Mouse (Mus musculus) liver, embryonic 11.5 days (tissue): Measurements from ENCODE around the gene Tmcc1. TPM values are rescaled to one million over a fixed set of nuclear protein-coding genes. Genes with fewer than 3 reads are reported as not detected.

Source experiments
- ATAC-seq: fragments of 200-750 bp; cut with Nextera tagmentation; replicated peaks from 2 replicates; pipeline ENCODE4 v1.8.0; 2017; ENCODE audit warnings: moderate number of reproducible peaks, mild to moderate bottlenecking, moderate TSS enrichment, moderate library complexity; ENCODE audit not compliant: low FRiP score
- DNase-seq: peaks from one replicate; pipeline ENCODE4 v3.0.0-alpha.2; 2017; ENCODE audit warnings: low spot score
- H3K27ac ChIP-seq: fragments of 300-500 bp; sonication (generic); 2 replicates; pipeline ENCODE4 v1.5.1; 2014; ENCODE audit warnings: mild to moderate bottlenecking, low read depth, low read length, control low read depth
- H3K27me3 ChIP-seq: fragments of 300-500 bp; sonication (generic); replicated peaks from 2 replicates; pipeline ENCODE4 v1.6.1; 2014; ENCODE audit warnings: low read length, mixed read lengths; ENCODE audit not compliant: control insufficient read depth, insufficient read depth
- H3K36me3 ChIP-seq: fragments of 300-500 bp; sonication (generic); 2 replicates; pipeline ENCODE4 v1.6.1; 2014; ENCODE audit warnings: mild to moderate bottlenecking, low read length, moderate library complexity, mixed read lengths; ENCODE audit not compliant: control insufficient read depth, insufficient read depth
- H3K4me1 ChIP-seq: fragments of 300-500 bp; sonication (generic); replicated peaks from 2 replicates; pipeline ENCODE4 v1.6.1; 2014; ENCODE audit warnings: low read length, mixed read lengths; ENCODE audit not compliant: control insufficient read depth, insufficient read depth
- H3K4me2 ChIP-seq: fragments of 300-500 bp; sonication (generic); 2 replicates; pipeline ENCODE4 v1.6.1; 2014; ENCODE audit warnings: mild to moderate bottlenecking, control low read depth, moderate library complexity
- H3K4me3 ChIP-seq: fragments of 300-500 bp; sonication (generic); 2 replicates; pipeline ENCODE4 v1.5.1; 2014; ENCODE audit warnings: low read depth, low read length, control low read depth
- H3K9ac ChIP-seq: fragments of 300-500 bp; sonication (generic); 2 replicates; pipeline ENCODE4 v1.6.1; 2014; ENCODE audit warnings: low read depth, low read length, control low read depth
- H3K9me3 ChIP-seq: fragments of 300-500 bp; sonication (generic); 2 replicates; pipeline ENCODE4 v1.6.1; 2016; ENCODE audit warnings: low read length, inconsistent platforms, mixed read lengths; ENCODE audit not compliant: control insufficient read depth
- WGBS: fragments of 180-500 bp; shearing (Covaris S2); extraction: QIAGEN DNeasy Blood & Tissue Kit; methylation state at CpG from one replicate; pipeline ENCODE4 v1.1.7; 2014; 5-methylcytosine and 5-hydroxymethylcytosine counted together
- polyA plus RNA-seq: library from polyadenylated mRNA; unstranded; fragments of >200 nt; fragmentation: Nextera tagmentation; extraction: Ambion mirVana; gene quantifications from 2 replicates; pipeline ENCODE4 v1.2.1, GENCODE M21; 2014

The Tmcc1 gene
- polyA plus RNA-seq, 1 experiment from 2014 or later, result 8.0 TPM

- Histone ChIP-seq H3K4me2 (peak overlapping the region; percentile 98), H3K9me3 (no peaks in the 10 kb centered on the region), H3K27me3 (peaks cover 38% of the 10 kb centered on the region), H3K4me3 (no peak overlapping the region; the same call in 1 of the 2 replicates), H3K9ac (no peak overlapping the region), H3K36me3 (0 out of 2 replicates have a peak, but pooled peaks cover 2% of the 10 kb centered on the region), H3K4me1 (peaks cover 48% of the 10 kb centered on the region), H3K27ac (no peak overlapping the region)
- DNase-seq (no peak), ATAC-seq (no peak)
- 77% methylated on average over 4 of the region's 4 CpGs for WGBS
Observed at GRCm38 (mm10) chr6:115989607-115990006, 203.7 kb downstream of the Tmcc1 start.

DNA sequence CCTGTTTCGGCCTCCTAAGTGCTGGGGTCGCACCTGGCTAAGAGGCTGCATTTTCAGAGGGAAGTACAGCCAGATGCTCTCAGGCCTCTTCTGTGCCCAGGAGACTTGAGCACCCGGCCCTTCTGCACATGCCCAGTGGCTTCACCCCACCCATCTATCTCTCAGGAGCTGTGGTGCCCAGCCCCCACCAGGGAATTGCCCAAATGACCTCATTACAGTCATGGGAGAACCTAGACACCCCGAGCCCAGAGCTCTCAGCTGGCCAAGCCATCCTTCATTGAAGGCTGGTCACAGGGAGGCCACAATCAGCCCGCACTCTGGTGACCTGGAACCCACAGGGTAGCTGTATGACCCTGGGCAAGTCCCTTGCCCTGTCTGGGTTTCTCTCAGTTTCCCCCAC lies 204.3 kb downstream of the Tmcc1 start:
- H3K4me2 ChIP-seq, result peak overlapping the region; percentile 98
- no peaks in the 10 kb centered on the region for H3K9me3 ChIP-seq
- no peak overlapping the region for H3K9ac ChIP-seq
- H3K4me1 ChIP-seq, result peaks cover 45% of the 10 kb centered on the region
- no peak overlapping the region for H3K4me3 ChIP-seq
- H3K36me3 ChIP-seq, result 0 out of 2 replicates have a peak, but pooled peaks cover 2% of the 10 kb centered on the region
- ATAC-seq (no peak), DNase-seq (no peak)
- H3K27ac ChIP-seq, result no peak overlapping the region
- WGBS, result 68% methylated on average over 5 of the region's 5 CpGs
- H3K27me3 ChIP-seq, result peaks cover 32% of the 10 kb centered on the region

DNA sequence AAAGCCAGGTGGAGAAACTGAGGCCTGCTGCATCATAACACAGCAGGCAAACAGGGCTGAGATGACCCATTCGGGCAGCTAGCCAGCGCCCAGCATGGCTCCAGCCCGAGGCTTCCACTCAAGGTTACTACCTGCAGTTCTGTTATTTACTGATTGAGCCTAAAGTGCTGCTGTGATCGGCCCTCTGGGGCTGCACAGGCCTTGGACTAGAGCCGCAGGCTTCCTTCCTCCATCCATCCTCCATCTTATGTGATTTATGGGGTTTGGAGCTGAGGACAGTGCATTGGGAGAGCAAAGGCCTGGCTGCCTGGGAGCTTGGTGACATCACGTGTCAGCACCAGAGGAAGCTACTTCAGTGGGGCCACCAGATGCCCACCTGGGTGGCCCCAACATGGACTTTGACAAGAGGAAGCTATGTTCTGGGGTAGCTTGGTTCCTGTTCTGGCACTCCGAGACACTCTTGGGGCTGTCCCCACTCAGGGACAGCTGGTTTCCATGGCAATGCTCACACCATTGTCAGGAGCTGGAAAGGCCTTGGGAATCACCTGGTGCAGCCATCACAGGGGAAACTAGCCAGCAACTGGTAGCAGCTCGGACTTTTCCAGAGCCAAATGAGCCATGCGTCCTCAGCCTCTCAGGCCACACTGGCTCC lies 206.1 kb downstream of the Tmcc1 start:
- Histone ChIP-seq H3K9ac (no peak overlapping the region), H3K4me3 (no peak overlapping the region), H3K4me2 (no peak overlapping the region; the same call in 1 of the 2 replicates), H3K27ac (no peak overlapping the region), H3K27me3 (peaks cover 14% of the 10 kb centered on the region), H3K36me3 (no peaks in the 10 kb centered on the region), H3K4me1 (peaks cover 35% of the 10 kb centered on the region), H3K9me3 (no peaks in the 10 kb centered on the region)
- WGBS, result 61% methylated on average over 9 of the region's 9 CpGs
- ATAC-seq, result no peak
- no peak for DNase-seq

- Histone ChIP-seq H3K9ac (no peak overlapping the region), H3K36me3 (no peaks in the 10 kb centered on the region), H3K9me3 (no peaks in the 10 kb centered on the region), H3K27ac (no peak overlapping the region), H3K4me3 (no peak overlapping the region), H3K4me2 (no peak overlapping the region), H3K4me1 (peaks cover 32% of the 10 kb centered on the region), H3K27me3 (peaks cover 7% of the 10 kb centered on the region)
- 61% methylated on average over 12 of the region's 12 CpGs for WGBS
- no peak for DNase-seq
- ATAC-seq, result 0 out of 2 replicates have a peak, but pooled peaks have one; percentile 8
Observed at GRCm38 (mm10) chr6:115986472-115987095, 206.7 kb downstream of the Tmcc1 start.

DNA sequence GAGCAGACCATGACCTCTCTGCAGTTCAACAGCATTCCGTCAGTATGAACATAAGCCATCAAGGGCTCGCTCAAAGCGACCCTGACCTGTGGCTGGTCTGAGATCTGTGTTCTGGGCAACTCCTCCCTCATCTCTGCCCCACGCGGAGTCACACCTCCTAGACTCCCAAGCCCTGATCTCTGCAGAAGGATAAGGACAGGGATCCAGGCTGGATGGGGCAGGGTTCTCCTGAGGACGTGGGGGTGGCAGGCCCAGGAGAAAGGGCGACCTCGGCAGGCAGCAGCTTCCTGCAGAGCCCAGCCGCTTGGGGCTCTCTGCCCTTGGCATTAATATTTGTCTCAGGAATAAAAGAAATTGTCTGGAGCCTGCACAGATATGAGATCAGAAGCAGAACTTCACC lies 207.7 kb downstream of the Tmcc1 start:
- Histone ChIP-seq H3K36me3 (no peaks in the 10 kb centered on the region), H3K4me1 (peaks cover 26% of the 10 kb centered on the region), H3K9ac (no peak overlapping the region), H3K4me2 (no peak overlapping the region), H3K9me3 (no peaks in the 10 kb centered on the region), H3K27ac (no peak overlapping the region), H3K4me3 (no peak overlapping the region), H3K27me3 (no peaks in the 10 kb centered on the region; the same call in 1 of the 2 replicates)
- ATAC-seq (no peak), DNase-seq (no peak)
- WGBS, result 53% methylated on average over 9 of the region's 9 CpGs

GRCm38 (mm10) chr6:115984580-115984979 lies 208.7 kb downstream of the Tmcc1 start:
- DNase-seq (no peak), ATAC-seq (no peak)
- Histone ChIP-seq H3K4me3 (no peak overlapping the region), H3K9ac (no peak overlapping the region), H3K27ac (no peak overlapping the region), H3K9me3 (no peaks in the 10 kb centered on the region), H3K4me2 (no peak overlapping the region), H3K4me1 (peaks cover 26% of the 10 kb centered on the region), H3K27me3 (no peaks in the 10 kb centered on the region; the same call in 1 of the 2 replicates), H3K36me3 (no peaks in the 10 kb centered on the region)
- WGBS, result 83% methylated on average over 7 of the region's 7 CpGs

DNA sequence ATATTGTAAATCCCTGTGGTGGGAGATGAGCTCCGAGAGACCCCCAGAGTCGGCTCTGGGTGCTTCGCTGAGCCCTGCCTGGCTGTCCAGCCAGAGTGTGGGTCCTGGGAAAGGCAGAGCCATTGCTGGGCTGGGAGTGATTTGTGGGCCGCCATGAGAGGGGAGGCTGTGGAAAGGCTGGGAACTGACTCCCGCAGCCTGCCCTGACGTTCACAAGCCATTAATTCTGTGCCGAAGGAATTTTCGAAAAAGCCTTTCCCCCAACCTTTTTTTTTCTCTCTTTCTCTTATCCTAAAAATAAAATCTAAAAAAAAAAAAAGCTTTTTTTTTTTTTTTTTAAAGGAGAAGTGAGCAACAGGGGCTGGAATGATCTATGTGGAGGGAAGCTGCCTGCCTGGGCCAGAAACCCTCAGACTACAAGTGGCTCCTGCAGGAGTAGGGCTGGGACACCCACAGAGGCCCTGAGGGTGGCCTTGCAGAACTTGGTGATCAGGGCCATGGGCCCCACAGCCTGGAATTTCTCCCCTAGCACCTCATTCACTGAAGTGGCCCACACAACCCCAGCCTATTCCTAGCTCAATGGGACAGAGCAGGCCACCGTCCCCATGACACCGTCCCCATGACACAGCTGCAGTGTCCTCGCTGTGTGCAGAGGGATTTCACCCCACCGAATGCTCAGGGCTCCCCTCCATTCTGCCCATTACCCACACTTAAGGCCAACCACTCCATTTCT lies 209.8 kb downstream of the Tmcc1 start:
- H3K9ac ChIP-seq, result no peak overlapping the region
- no peaks in the 10 kb centered on the region for H3K36me3 ChIP-seq
- DNase-seq (no peak), ATAC-seq (no peak)
- no peak overlapping the region for H3K27ac ChIP-seq
- H3K9me3 ChIP-seq, result no peaks in the 10 kb centered on the region
- H3K27me3 ChIP-seq, result no peaks in the 10 kb centered on the region; the same call in 1 of the 2 replicates
- 75% methylated on average over 12 of the region's 12 CpGs for WGBS
- H3K4me3 ChIP-seq, result no peak overlapping the region
- peaks cover 21% of the 10 kb centered on the region for H3K4me1 ChIP-seq
- H3K4me2 ChIP-seq, result no peak overlapping the region

GRCm38 (mm10) chr6:115982889-115983288 lies 210.4 kb downstream of the Tmcc1 start:
- Histone ChIP-seq H3K4me2 (no peak overlapping the region), H3K9ac (no peak overlapping the region), H3K9me3 (no peaks in the 10 kb centered on the region), H3K27me3 (no peaks in the 10 kb centered on the region; the same call in 1 of the 2 replicates), H3K4me3 (no peak overlapping the region), H3K27ac (no peak overlapping the region), H3K36me3 (no peaks in the 10 kb centered on the region), H3K4me1 (peaks cover 21% of the 10 kb centered on the region)
- ATAC-seq (no peak), DNase-seq (no peak)
- 69% methylated on average over 7 of the region's 7 CpGs for WGBS
